Mouse (Mus musculus): ENCODE results near the gene Fbn1. TPM values are rescaled to one million over a fixed set of nuclear protein-coding genes. Genes with fewer than 3 reads are reported as not detected.

Fbn1 gene
- total and polyA plus RNA-seq, 3 experiments: 0.04 to 0.17 (median 0.09) TPM

DNA sequence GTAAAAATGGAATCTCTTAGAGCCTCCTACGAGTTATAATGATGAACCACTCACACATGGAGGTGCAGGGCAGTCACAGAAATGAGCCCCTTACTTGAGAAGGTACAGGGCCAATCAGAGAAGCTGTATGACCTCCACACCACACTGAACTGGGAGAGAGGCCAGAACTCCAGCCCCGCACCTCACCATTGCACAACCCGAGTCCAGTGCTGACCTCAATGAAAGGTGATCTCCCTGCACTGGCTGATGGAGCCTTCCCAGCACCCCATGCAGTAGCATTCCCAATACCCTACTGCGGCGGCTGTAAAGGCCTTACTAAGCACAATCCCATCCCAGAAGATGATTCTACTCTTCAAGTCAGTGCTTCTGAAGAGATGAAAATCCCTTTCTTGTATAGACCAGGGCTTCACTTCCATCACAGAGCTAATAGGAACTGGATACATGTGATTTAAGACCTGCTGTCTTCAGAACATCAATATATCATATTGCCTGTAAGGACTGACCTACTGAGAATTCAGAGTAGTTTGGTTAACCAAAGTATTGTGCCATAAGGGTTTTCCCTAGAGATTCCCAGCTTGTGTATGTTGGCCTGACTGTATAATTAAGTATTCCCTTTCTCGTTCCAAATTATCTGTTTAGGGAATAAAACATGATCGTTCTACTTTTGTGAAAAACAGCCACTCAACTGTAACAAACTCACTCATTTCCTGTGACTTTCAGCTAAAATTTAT lies 182.5 kb downstream of the Fbn1 start:
- Histone ChIP-seq H3K79me2 (replicated peaks; ENCODE audit: control insufficient read depth, extremely low read depth, insufficient read depth, poor library complexity, severe bottlenecking) (no peaks in the 10 kb centered on the region), H3K9me3 (replicated peaks; ENCODE audit: low read length) (no peaks in the 10 kb centered on the region), H3K27me3 (replicated peaks) (no peaks in the 10 kb centered on the region), H3K9ac (ENCODE audit: insufficient read depth, low read depth) (no peak overlapping the region), H3K4me2 (ENCODE audit: insufficient read depth, low read depth, poor library complexity, severe bottlenecking) (no peak overlapping the region), H3K4me3 (replicated peaks in 1 of 3; ENCODE audit: low read depth in 2 of 3, low read length in 2 of 3, poor library complexity in 1 of 3) (no peak overlapping the region), H3K4me1 (ENCODE audit: control insufficient read depth in 1 of 2, insufficient read depth in 2 of 2) (peaks cover under 1 to 10% of the 10 kb centered on the region in 2 experiments; a peak in 1 of 4 replicates), H3K27ac (ENCODE audit: insufficient read depth, low read depth) (no peak overlapping the region), H3K36me3 (replicated peaks in 1 of 2; ENCODE audit: control insufficient read depth in 1 of 2, insufficient read depth in 1 of 2, low read length in 1 of 2) (no peaks in the 10 kb centered on the region)
- DNase-seq (ENCODE audit: extremely low read depth): no peak
- TF ChIP-seq HCFC1 (IDR thresholded peaks at IDR 0.05; ENCODE audit: low read depth, low read length) (no peak), MYC (IDR thresholded peaks at IDR 0.05; ENCODE audit: low read depth, low read length) (no peak), E2F4 (IDR thresholded peaks at IDR 0.05; ENCODE audit: insufficient replicate concordance, low read depth, low read length) (no peak), GABPA (IDR thresholded peaks at IDR 0.05; ENCODE audit: insufficient replicate concordance, low read depth, low read length) (no peak), ZMIZ1 (IDR thresholded peaks at IDR 0.05; ENCODE audit: low read depth, low read length) (no peak), ETS1 (conservative IDR thresholded peaks at IDR 0.05; ENCODE audit: low read depth, low read length) (no peak), USF2 (conservative IDR thresholded peaks at IDR 0.05; ENCODE audit: low read depth, low read length) (no peak), PAX5 (IDR thresholded peaks at IDR 0.05; ENCODE audit: low read length) (no peak), RAD21 (IDR thresholded peaks at IDR 0.05; ENCODE audit: low read depth, low read length) (no peak), KAT2A (IDR thresholded peaks at IDR 0.05; ENCODE audit: insufficient replicate concordance, low read length) (no peak)
- in situ Hi-C loops (cut with MboI; ENCODE audit: low pct_ligation_motif_present, low pct_unique_long_range_greater_than_20kb, low sequenced_read_pairs) (no loop called here), dilution Hi-C loops (cut with MboI; ENCODE audit: extremely low pct_ligation_motif_present, extremely low pct_unique_long_range_greater_than_20kb, low sequenced_read_pairs) (no loop called here)

DNA sequence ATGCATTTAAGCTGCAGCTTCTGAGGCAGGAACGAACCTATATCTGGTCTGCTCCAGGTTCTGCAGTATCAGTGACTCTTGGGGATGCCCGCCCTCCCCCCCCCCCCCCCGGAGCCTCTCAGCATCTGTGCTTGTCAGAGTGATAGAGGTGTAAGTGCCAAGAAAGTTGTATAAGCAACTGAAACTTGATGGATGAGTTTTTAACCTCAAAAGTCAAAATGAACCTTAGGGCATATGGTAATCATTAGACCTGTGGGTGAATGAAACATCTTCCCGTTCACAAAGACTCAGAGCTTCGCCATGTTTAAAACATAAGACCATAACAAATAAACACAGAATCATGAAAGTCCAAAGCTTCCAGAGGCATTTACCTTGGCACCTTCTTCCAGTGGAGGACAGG lies 183.3 kb downstream of the Fbn1 start:
- Histone ChIP-seq H3K79me2 (replicated peaks; ENCODE audit: control insufficient read depth, extremely low read depth, insufficient read depth, poor library complexity, severe bottlenecking) (no peaks in the 10 kb centered on the region), H3K4me1 (ENCODE audit: control insufficient read depth in 1 of 2, insufficient read depth in 2 of 2) (peaks cover 0 to 10% of the 10 kb centered on the region in 2 experiments; a peak in 1 of 4 replicates), H3K4me2 (ENCODE audit: insufficient read depth, low read depth, poor library complexity, severe bottlenecking) (no peak overlapping the region), H3K9ac (ENCODE audit: insufficient read depth, low read depth) (no peak overlapping the region), H3K9me3 (replicated peaks; ENCODE audit: low read length) (no peaks in the 10 kb centered on the region), H3K27ac (ENCODE audit: insufficient read depth, low read depth) (no peak overlapping the region), H3K4me3 (replicated peaks in 1 of 3; ENCODE audit: low read depth in 2 of 3, low read length in 2 of 3, poor library complexity in 1 of 3) (no peak overlapping the region), H3K36me3 (replicated peaks in 1 of 2; ENCODE audit: control insufficient read depth in 1 of 2, insufficient read depth in 1 of 2, low read length in 1 of 2) (no peaks in the 10 kb centered on the region), H3K27me3 (replicated peaks) (no peaks in the 10 kb centered on the region)
- no peak for DNase-seq (ENCODE audit: extremely low read depth)
- dilution Hi-C loops (cut with MboI; ENCODE audit: extremely low pct_ligation_motif_present, extremely low pct_unique_long_range_greater_than_20kb, low sequenced_read_pairs) (no loop called here), in situ Hi-C loops (cut with MboI; ENCODE audit: low pct_ligation_motif_present, low pct_unique_long_range_greater_than_20kb, low sequenced_read_pairs) (no loop called here)
- TF ChIP-seq TCF12 (IDR thresholded peaks at IDR 0.05; ENCODE audit: low read depth, low read length) (no peak), UBTF (IDR thresholded peaks at IDR 0.05; ENCODE audit: low read depth, low read length) (no peak), SMC3 (IDR thresholded peaks at IDR 0.05; ENCODE audit: low read depth, low read length) (no peak), POLR2A (IDR thresholded peaks at IDR 0.05; ENCODE audit: low read depth, low read length) (no peak), MAX (IDR thresholded peaks at IDR 0.05; ENCODE audit: low read length) (no peak), MYC (IDR thresholded peaks at IDR 0.05; ENCODE audit: low read depth, low read length) (no peak), ELF1 (IDR thresholded peaks at IDR 0.05; ENCODE audit: low read depth, low read length) (no peak), MXI1 (IDR thresholded peaks at IDR 0.05; ENCODE audit: low read depth, low read length) (no peak), TBP (conservative IDR thresholded peaks at IDR 0.05; ENCODE audit: low read depth, low read length) (no peak), ZNF384 (IDR thresholded peaks at IDR 0.05; ENCODE audit: low read depth, low read length) (no peak), POLR2AphosphoS2 (IDR thresholded peaks at IDR 0.05; ENCODE audit: low read depth, low read length) (no peak), JUND (conservative IDR thresholded peaks at IDR 0.05; ENCODE audit: low read depth, low read length) (no peak), NRF1 (IDR thresholded peaks at IDR 0.05; ENCODE audit: low read depth, low read length) (no peak)
